Mouse (Mus musculus) heart, embryonic 10.5 days (tissue): ENCODE measurements at regions not wholly inside any gene's neighbourhood (a gene's known extent, or its start where the extent isn't known, plus 50 kb on each side); places are given as distances from the start of the nearest gene placed in this dataset.

Source experiments
- DNase-seq: peaks from one replicate; pipeline ENCODE4 v3.0.0-alpha.2; 2017; ENCODE audit warnings: low spot score
- H3K27ac ChIP-seq: fragments of 300-500 bp; sonication (generic); 2 replicates; pipeline ENCODE4 v1.5.1; 2016; ENCODE audit warnings: mild to moderate bottlenecking
- H3K27me3 ChIP-seq: fragments of 300-500 bp; sonication (generic); 2 replicates; pipeline ENCODE4 v1.6.1; 2016; ENCODE audit warnings: mild to moderate bottlenecking; ENCODE audit not compliant: poor library complexity, insufficient read depth, severe bottlenecking
- H3K36me3 ChIP-seq: fragments of 300-500 bp; sonication (generic); 2 replicates; pipeline ENCODE4 v1.6.1; 2016; ENCODE audit warnings: mild to moderate bottlenecking, moderate library complexity
- H3K4me1 ChIP-seq: fragments of 300-500 bp; sonication (generic); 2 replicates; pipeline ENCODE4 v1.6.1; 2016; ENCODE audit warnings: mild to moderate bottlenecking
- H3K4me3 ChIP-seq: fragments of 300-500 bp; sonication (generic); 2 replicates; pipeline ENCODE4 v1.5.1; 2016; ENCODE audit warnings: mild to moderate bottlenecking, moderate library complexity
- H3K9me3 ChIP-seq: fragments of 300-500 bp; sonication (generic); 2 replicates; pipeline ENCODE4 v1.6.1; 2016; ENCODE audit warnings: mild to moderate bottlenecking, moderate library complexity
- WGBS: fragments of 180-500 bp; shearing (Covaris S2); methylation state at CpG from one replicate; pipeline ENCODE4 v1.1.7; 2016; 5-methylcytosine and 5-hydroxymethylcytosine counted together

DNA sequence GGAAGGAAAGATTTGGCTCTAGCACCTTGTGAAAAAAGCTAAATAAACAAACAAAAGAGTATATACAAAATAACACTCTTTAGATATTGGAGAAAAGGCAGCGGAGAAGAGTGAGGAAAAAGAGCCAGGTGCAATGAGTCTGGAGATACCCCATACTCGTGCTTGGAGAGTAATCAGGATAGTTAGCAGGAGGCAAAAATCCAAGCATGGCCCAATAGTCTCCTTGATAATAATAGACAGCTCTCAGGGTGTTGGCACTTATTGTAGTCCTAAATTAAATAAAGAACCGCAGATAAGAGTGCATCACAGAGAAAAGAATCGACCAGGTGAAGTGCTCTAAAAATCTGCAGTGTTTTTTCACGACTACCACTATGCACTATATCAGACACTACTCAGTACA, 1400.4 kb upstream of the Gm7489 start:
- WGBS = 71% methylated on average over 5 of the region's 5 CpGs
- no peak overlapping the region for H3K4me3 ChIP-seq
- H3K27me3 ChIP-seq = no peaks in the 10 kb centered on the region
- H3K27ac ChIP-seq = no peak overlapping the region
- no peaks in the 10 kb centered on the region for H3K4me1 ChIP-seq
- DNase-seq = no peak
- H3K9me3 ChIP-seq = no peaks in the 10 kb centered on the region
- H3K36me3 ChIP-seq = no peaks in the 10 kb centered on the region

- no peak for DNase-seq
- H3K27ac ChIP-seq = no peak overlapping the region
- 32% methylated on average over 9 of the region's 9 CpGs for WGBS
These were observed 1379.4 kb upstream of the Gm7489 start for GRCm38 (mm10) chr15:52505278-52505831.

GRCm38 (mm10) chr15:52506930-52507329, 1377.8 kb upstream of the Gm7489 start:
- Histone ChIP-seq H3K4me1 (no peaks in the 10 kb centered on the region), H3K4me3 (no peak overlapping the region), H3K9me3 (no peaks in the 10 kb centered on the region), H3K36me3 (no peaks in the 10 kb centered on the region), H3K27ac (no peak overlapping the region), H3K27me3 (no peaks in the 10 kb centered on the region)
- DNase-seq = no peak
- WGBS = 5% methylated on average over 7 of the region's 7 CpGs

More at GRCm38 (mm10) chr15:52505278-52505831, 1379.4 kb upstream of the Gm7489 start:
- Histone ChIP-seq H3K4me1 (no peaks in the 10 kb centered on the region), H3K9me3 (no peaks in the 10 kb centered on the region), H3K4me3 (no peak overlapping the region), H3K36me3 (no peaks in the 10 kb centered on the region), H3K27me3 (no peaks in the 10 kb centered on the region)

- WGBS = 64% methylated on average over 2 of the region's 2 CpGs
- no peak overlapping the region for H3K4me3 ChIP-seq
- H3K27me3 ChIP-seq = no peaks in the 10 kb centered on the region
- H3K9me3 ChIP-seq = no peaks in the 10 kb centered on the region
- DNase-seq = no peak
- H3K4me1 ChIP-seq = no peaks in the 10 kb centered on the region
- H3K27ac ChIP-seq = no peak overlapping the region
- no peaks in the 10 kb centered on the region for H3K36me3 ChIP-seq
These were observed 1376.1 kb upstream of the Gm7489 start for GRCm38 (mm10) chr15:52508609-52509008.

- DNase-seq = no peak
- 53% methylated on average over 4 of the region's 4 CpGs for WGBS
- H3K36me3 ChIP-seq = no peaks in the 10 kb centered on the region
These were observed 1374.6 kb upstream of the Gm7489 start for GRCm38 (mm10) chr15:52510137-52510536.

GRCm38 (mm10) chr15:52536594-52536993, 1348.1 kb upstream of the Gm7489 start:
- no peaks in the 10 kb centered on the region for H3K27me3 ChIP-seq
- no peaks in the 10 kb centered on the region for H3K4me1 ChIP-seq
- H3K27ac ChIP-seq = no peak overlapping the region
- WGBS = 86% methylated on average over 2 of the region's 2 CpGs
- no peak overlapping the region for H3K4me3 ChIP-seq
- H3K9me3 ChIP-seq = no peaks in the 10 kb centered on the region
- DNase-seq = no peak
- no peaks in the 10 kb centered on the region for H3K36me3 ChIP-seq

More at GRCm38 (mm10) chr15:52510137-52510536, 1374.6 kb upstream of the Gm7489 start:
- Histone ChIP-seq H3K27me3 (no peaks in the 10 kb centered on the region), H3K4me3 (no peak overlapping the region), H3K4me1 (no peaks in the 10 kb centered on the region), H3K27ac (no peak overlapping the region), H3K9me3 (no peaks in the 10 kb centered on the region)

DNA sequence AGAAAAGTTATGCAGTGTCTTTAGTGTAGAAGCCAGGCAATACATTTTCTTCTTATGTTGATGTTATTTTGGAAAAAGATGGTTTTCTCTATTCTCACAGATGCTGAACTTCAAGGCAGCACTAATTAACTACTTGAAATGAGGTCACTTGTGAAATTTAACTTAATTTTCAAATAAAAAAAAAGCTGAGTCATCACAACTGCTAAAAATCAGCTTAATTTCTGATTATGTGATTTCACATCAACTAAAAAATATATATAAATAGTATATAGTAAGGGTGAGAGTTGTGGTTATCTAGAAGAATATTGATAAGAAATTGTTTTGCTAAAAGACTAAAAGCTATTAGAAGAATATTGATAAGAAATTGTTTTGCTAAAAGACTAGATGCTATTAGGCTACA, 1326.0 kb upstream of the Gm7489 start:
- H3K36me3 ChIP-seq = no peaks in the 10 kb centered on the region
- H3K4me1 ChIP-seq = no peaks in the 10 kb centered on the region
- no peaks in the 10 kb centered on the region for H3K27me3 ChIP-seq
- H3K9me3 ChIP-seq = no peaks in the 10 kb centered on the region
- DNase-seq = no peak
- H3K4me3 ChIP-seq = no peak overlapping the region
- H3K27ac ChIP-seq = no peak overlapping the region

GRCm38 (mm10) chr15:52564078-52564477, 1320.6 kb upstream of the Gm7489 start:
- 85% methylated on average over 1 of the region's 1 CpGs for WGBS
- no peak overlapping the region for H3K27ac ChIP-seq
- no peaks in the 10 kb centered on the region for H3K9me3 ChIP-seq
- no peaks in the 10 kb centered on the region for H3K27me3 ChIP-seq
- no peaks in the 10 kb centered on the region for H3K4me1 ChIP-seq
- no peaks in the 10 kb centered on the region for H3K36me3 ChIP-seq
- no peak overlapping the region for H3K4me3 ChIP-seq
- no peak for DNase-seq

GRCm38 (mm10) chr15:52565449-52565851, 1319.3 kb upstream of the Gm7489 start:
- H3K4me3 ChIP-seq = no peak overlapping the region
- no peak for DNase-seq
- H3K27ac ChIP-seq = no peak overlapping the region
- 83% methylated on average over 5 of the region's 5 CpGs for WGBS
- no peaks in the 10 kb centered on the region for H3K27me3 ChIP-seq
- no peaks in the 10 kb centered on the region for H3K36me3 ChIP-seq
- no peaks in the 10 kb centered on the region for H3K4me1 ChIP-seq
- H3K9me3 ChIP-seq = no peaks in the 10 kb centered on the region

DNA sequence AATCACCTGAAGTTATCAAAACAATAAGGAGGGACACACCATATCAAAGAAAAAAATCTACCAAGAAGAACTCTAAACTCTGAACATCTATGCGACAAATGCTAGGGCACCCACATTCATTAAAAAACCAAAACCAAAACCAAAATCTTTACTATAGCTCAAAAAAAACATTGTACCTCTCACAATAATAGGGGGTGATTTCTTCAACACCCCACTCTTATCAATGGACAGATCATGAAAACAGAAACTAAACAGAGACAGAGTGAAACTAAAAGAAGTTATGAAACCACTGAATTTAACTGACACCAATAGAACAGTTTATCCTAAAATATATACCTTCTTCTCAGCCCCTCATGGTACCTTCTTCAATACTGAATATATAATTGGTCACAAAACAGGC, 1314.5 kb upstream of the Gm7489 start:
- 91% methylated on average over 1 of the region's 1 CpGs for WGBS
- Histone ChIP-seq H3K27ac (no peak overlapping the region), H3K9me3 (no peaks in the 10 kb centered on the region), H3K4me1 (no peaks in the 10 kb centered on the region), H3K27me3 (no peaks in the 10 kb centered on the region), H3K4me3 (no peak overlapping the region), H3K36me3 (no peaks in the 10 kb centered on the region)
- DNase-seq = no peak

GRCm38 (mm10) chr15:52577614-52578013, 1307.1 kb upstream of the Gm7489 start:
- H3K9me3 ChIP-seq = no peaks in the 10 kb centered on the region
- no peaks in the 10 kb centered on the region for H3K27me3 ChIP-seq
- 82% methylated on average over 2 of the region's 2 CpGs for WGBS
- no peak for DNase-seq
- no peak overlapping the region for H3K4me3 ChIP-seq
- H3K36me3 ChIP-seq = no peaks in the 10 kb centered on the region
- no peak overlapping the region for H3K27ac ChIP-seq
- no peaks in the 10 kb centered on the region for H3K4me1 ChIP-seq

- Histone ChIP-seq H3K4me1 (no peaks in the 10 kb centered on the region), H3K27ac (no peak overlapping the region), H3K27me3 (no peaks in the 10 kb centered on the region), H3K4me3 (no peak overlapping the region), H3K36me3 (no peaks in the 10 kb centered on the region), H3K9me3 (no peaks in the 10 kb centered on the region)
- no peak for DNase-seq
- WGBS = 34% methylated on average over 4 of the region's 4 CpGs
These were observed 1295.3 kb upstream of the Gm7489 start for GRCm38 (mm10) chr15:52589391-52589790.

DNA sequence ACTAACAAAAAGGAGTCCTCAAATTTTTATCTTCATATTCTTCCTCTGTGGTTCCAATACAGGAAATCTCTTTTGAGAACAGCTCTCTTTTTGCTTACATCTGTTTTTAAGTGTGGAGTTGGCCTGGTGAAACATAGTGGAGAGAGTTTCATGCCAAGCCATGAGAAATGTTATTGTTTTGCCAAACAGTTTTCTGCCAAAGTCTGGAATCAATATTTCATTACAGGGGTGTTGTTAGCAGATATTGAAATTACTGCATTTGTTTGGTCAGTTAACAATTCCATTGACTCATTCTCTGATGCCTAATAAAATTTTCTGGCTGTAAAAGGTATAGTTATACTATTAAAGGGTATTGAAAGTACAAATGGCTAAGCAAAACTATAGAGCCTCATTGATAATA, 1285.2 kb upstream of the Gm7489 start:
- H3K27ac ChIP-seq = no peak overlapping the region
- H3K4me3 ChIP-seq = no peak overlapping the region
- no peaks in the 10 kb centered on the region for H3K27me3 ChIP-seq
- no peaks in the 10 kb centered on the region for H3K4me1 ChIP-seq
- DNase-seq = no peak
- no peaks in the 10 kb centered on the region for H3K9me3 ChIP-seq
- no peaks in the 10 kb centered on the region for H3K36me3 ChIP-seq

DNA sequence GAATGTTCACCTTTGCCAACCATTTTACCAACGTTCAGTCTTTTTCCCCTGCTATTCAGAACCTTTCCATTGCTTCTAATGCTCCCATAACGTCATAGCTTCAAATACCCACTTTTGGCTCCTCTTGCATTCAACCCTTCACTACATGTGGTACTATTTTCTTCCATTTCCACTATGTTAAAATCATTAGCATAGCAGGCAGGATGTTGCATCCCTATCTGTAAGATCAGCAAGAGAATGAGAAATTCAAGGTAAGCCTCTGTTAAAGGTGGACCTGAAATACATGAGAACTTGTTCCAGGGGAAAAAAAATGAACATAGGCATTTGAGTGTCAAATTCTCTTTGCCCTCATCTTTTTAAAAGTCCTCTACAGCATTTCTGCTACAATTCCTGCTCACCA, 1284.7 kb upstream of the Gm7489 start:
- no peak for DNase-seq
- Histone ChIP-seq H3K4me3 (no peak overlapping the region), H3K27ac (no peak overlapping the region), H3K36me3 (no peaks in the 10 kb centered on the region), H3K4me1 (no peaks in the 10 kb centered on the region), H3K9me3 (no peaks in the 10 kb centered on the region), H3K27me3 (no peaks in the 10 kb centered on the region)
- 63% methylated on average over 2 of the region's 2 CpGs for WGBS
